Mouse (Mus musculus) cortical plate, adult 2 months (tissue): ENCODE measurements around the gene Rspo1.

Experiments
- CTCF ChIP-seq: fragments of 200-500 bp; IDR thresholded peaks from 2 replicates; pipeline ENCODE4 v1.5.1; 2011; ENCODE audit warnings: mild to moderate bottlenecking, control low read depth, low read length; ENCODE audit not compliant: insufficient read depth; ENCODE audit errors: extremely low read depth
- POLR2A ChIP-seq: fragments of 200-500 bp; IDR thresholded peaks from 2 replicates; pipeline ENCODE4 v1.6.1; 2011; ENCODE audit warnings: mild to moderate bottlenecking, low read length, control low read depth; ENCODE audit not compliant: insufficient read depth; ENCODE audit errors: extremely low read depth

DNA sequence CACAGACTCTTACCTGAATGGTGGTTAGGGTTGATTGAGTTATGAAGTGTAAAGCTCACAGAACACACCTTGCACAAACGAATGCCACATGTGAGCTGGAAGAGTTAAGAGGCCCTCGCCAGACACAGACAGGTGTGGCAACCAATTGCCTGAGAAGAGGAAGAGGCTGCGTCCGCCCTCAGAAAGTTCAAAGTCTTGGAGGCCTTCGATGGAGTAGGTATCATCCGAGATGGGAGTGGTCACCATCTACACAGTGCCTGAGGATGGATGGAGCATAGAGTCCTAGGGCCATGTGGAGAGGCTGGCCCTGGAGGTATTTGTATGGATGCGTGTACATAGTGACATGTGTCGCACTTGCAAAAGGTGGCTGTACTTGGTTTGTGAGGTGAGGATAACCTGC, 15.1 kb upstream of the Rspo1 start:
- no peak for TF ChIP-seq CTCF
- TF ChIP-seq POLR2A = no peak
